Mouse (Mus musculus) heart, embryonic 13.5 days (tissue): ENCODE measurements around the gene Ncoa1. TPM values are rescaled to one million over a fixed set of nuclear protein-coding genes. Genes with fewer than 3 reads are reported as not detected.
A peak's percentile ranks its signal among the peaks of the same experiment; 100 is the strongest.
"Not testable (repeated sequence)": the region's sequence is repeated elsewhere in the genome, so short reads cannot be mapped to it uniquely, and the experiment has no call there.

ENCODE experiments used
- ATAC-seq: fragments of 200-750 bp; cut with Nextera tagmentation; 2 replicates; pipeline ENCODE4 v1.8.0; 2017; ENCODE audit warnings: moderate TSS enrichment; ENCODE audit not compliant: insufficient number of reproducible peaks, low FRiP score, low TSS enrichment; ENCODE audit errors: extremely low read depth
- H3K27ac ChIP-seq: fragments of 300-500 bp; sonication (generic); replicated peaks from 2 replicates; pipeline ENCODE4 v1.5.1; 2015; ENCODE audit warnings: moderate library complexity, mild to moderate bottlenecking, inconsistent platforms
- H3K27me3 ChIP-seq: fragments of 300-500 bp; sonication (generic); replicated peaks from 2 replicates; pipeline ENCODE4 v1.6.1; 2015; ENCODE audit warnings: mild to moderate bottlenecking, inconsistent platforms
- H3K36me3 ChIP-seq: fragments of 300-500 bp; sonication (generic); 2 replicates; pipeline ENCODE4 v1.6.1; 2015; ENCODE audit warnings: mild to moderate bottlenecking, inconsistent platforms
- H3K4me1 ChIP-seq: fragments of 300-500 bp; sonication (generic); 2 replicates; pipeline ENCODE4 v1.6.1; 2015; ENCODE audit warnings: inconsistent platforms
- H3K4me2 ChIP-seq: fragments of 300-500 bp; sonication (generic); 2 replicates; pipeline ENCODE4 v1.6.1; 2015; ENCODE audit warnings: inconsistent platforms, mild to moderate bottlenecking, moderate library complexity
- H3K4me3 ChIP-seq: fragments of 300-500 bp; sonication (generic); 2 replicates; pipeline ENCODE4 v1.5.1; 2015; ENCODE audit warnings: moderate library complexity, mild to moderate bottlenecking, inconsistent platforms
- H3K9ac ChIP-seq: fragments of 300-500 bp; sonication (generic); 2 replicates; pipeline ENCODE4 v1.6.1; 2015; ENCODE audit warnings: inconsistent platforms, mild to moderate bottlenecking, moderate library complexity
- H3K9me3 ChIP-seq: fragments of 300-500 bp; sonication (generic); 2 replicates; pipeline ENCODE4 v1.6.1; 2016; ENCODE audit warnings: inconsistent platforms
- WGBS: fragments of 180-500 bp; shearing (Covaris S2); methylation state at CpG from one replicate; pipeline ENCODE4 v1.1.7; 2015; ENCODE audit warnings: mixed read lengths; 5-methylcytosine and 5-hydroxymethylcytosine counted together
- polyA plus RNA-seq: library from polyadenylated mRNA; unstranded; fragments of >200 nt; fragmentation: Nextera tagmentation; extraction: Ambion mirVana; gene quantifications from 2 replicates; pipeline ENCODE4 v1.2.1, GENCODE M21; 2015

Ncoa1 gene
- polyA plus RNA-seq, 1 experiment from 2014 or later = 4.4 TPM

GRCm38 (mm10) chr12:4243805-4244204 is 233.2 kb downstream of the Ncoa1 start:
- 23% methylated on average over 2 of the region's 2 CpGs for WGBS
- H3K9me3 ChIP-seq = no peaks in the 10 kb centered on the region
- H3K27ac ChIP-seq = 0 out of 2 replicates have a peak overlapping the region, but pooled peaks have one; percentile 13
- H3K4me3 ChIP-seq = no peak overlapping the region
- H3K27me3 ChIP-seq = no peaks in the 10 kb centered on the region
- H3K4me2 ChIP-seq = no peak overlapping the region
- no peak overlapping the region for H3K9ac ChIP-seq
- peaks cover 14% of the 10 kb centered on the region for H3K36me3 ChIP-seq
- no peak for ATAC-seq
- peaks cover 21% of the 10 kb centered on the region for H3K4me1 ChIP-seq

DNA sequence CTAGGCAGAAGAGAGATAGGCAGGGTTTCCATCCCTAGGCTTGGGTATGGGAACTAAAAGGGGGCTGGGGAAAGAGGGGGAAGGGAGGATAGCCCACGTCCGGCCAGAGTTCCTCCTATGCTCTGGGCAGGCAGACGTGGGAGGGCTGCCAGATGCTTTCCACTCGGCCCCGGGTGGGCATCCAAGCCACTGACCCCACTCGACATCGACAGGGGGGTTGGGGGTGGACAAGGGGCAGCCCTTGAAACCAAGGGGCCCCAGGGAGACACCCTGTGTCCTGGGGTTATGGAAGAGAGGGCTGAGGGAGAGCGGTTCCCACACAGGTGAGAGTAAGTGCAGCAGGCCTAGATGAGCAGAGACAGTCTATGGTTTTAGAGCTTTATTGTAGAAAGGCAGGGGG is 236.7 kb downstream of the Ncoa1 start:
- not testable (repeated sequence) for H3K9me3 ChIP-seq, H3K27me3 ChIP-seq, H3K4me3 ChIP-seq, H3K9ac ChIP-seq, ATAC-seq, H3K4me2 ChIP-seq
- Histone ChIP-seq H3K4me1 (peaks cover 21% of the 10 kb centered on the region), H3K27ac (peak overlapping the region; percentile 46), H3K36me3 (peaks cover 34% of the 10 kb centered on the region)
- 60% methylated on average over 8 of the region's 8 CpGs for WGBS

DNA sequence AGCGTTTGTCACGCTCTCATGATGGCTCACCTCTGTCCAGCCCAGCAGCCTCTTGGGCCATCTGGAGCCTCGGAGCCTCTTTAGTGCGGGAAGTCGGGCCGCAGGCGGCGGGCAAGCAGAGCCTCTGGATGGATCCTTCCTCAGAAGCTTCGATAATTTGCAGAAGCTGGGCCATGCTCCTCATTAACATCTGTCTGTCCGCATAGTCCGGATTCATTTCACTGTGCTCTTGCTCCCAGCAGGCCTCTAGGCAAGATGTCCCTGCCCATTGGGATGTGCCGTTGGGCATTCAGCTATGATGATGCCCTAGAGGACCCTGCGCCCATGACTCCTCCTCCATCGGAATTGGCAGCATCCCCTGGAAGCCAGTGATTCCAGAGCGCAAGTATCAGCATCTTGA is 239.5 kb downstream of the Ncoa1 start:
- ATAC-seq = no peak
- Histone ChIP-seq H3K9ac (no peak overlapping the region), H3K9me3 (no peaks in the 10 kb centered on the region), H3K4me2 (no peak overlapping the region), H3K4me1 (peaks cover 27% of the 10 kb centered on the region), H3K27ac (no peak overlapping the region), H3K27me3 (no peaks in the 10 kb centered on the region), H3K4me3 (no peak overlapping the region), H3K36me3 (peaks cover 34% of the 10 kb centered on the region)
- WGBS = 89% methylated on average over 15 of the region's 15 CpGs

DNA sequence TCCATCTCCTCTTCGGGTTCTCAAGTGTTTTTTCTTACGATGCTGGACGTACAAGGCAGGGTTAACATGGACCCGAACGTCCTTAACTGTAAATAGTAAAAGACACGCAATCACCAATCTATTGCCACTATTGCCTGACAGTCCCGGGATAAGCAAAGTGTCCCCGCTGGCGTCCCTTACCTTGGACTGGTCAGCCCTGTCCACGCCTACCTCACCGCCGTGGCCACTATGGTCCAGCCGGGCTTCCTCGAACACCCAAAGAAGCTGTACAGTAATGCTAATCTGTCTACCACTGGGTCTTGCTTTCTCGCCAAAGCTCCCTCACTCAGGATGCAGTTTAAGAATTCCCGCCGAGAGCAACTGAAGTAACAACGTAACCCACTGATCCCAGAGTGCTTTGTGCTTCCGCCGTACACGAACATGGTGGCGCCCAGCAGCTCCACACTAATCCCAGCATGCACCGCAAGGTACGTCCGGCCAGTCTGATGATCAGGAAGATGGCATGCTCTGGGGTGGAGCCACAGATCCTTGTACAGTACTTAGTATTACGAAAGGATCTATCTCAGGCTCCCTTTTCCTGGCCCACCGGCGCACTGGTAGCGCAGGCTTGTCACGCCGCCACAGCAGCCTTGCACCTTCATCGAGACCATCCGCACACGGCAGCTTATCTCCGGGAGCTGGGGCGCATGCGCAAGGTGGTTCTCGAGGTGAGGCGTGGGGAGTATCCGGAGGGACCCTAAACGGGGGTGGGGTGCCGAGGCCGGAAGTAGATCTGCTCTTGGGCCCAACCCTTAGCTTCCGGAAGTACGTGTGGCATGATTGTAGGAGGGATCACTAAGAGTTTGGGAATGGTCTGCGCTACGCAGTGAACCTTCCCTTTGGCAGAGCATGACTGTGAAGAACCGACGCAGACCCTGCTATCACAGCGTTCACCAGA is 243.1 kb downstream of the Ncoa1 start, which contains the start of the genes Ptrhd1 and Cenpo:
Ptrhd1 (plus strand) TSS at position 456 of the 937 bp plus-strand sequence.
Cenpo (minus strand) TSS at position 723 of the 937 bp plus-strand sequence.
- WGBS = under 1% methylated on average over 50 of the region's 50 CpGs
- H3K36me3 ChIP-seq = peaks cover 54% of the 10 kb centered on the region
- H3K4me1 ChIP-seq = peaks cover 17% of the 10 kb centered on the region
- peak within 1 kb of the TSS; percentile 76 for H3K4me3 ChIP-seq
- H3K9me3 ChIP-seq = no peaks in the 10 kb centered on the region
- H3K9ac ChIP-seq = peak within 1 kb of the TSS; percentile 85
- H3K27ac ChIP-seq = peak within 1 kb of the TSS; percentile 94
- peak; percentile 88 for ATAC-seq
- peak within 1 kb of the TSS; percentile 78 for H3K4me2 ChIP-seq
- no peaks in the 10 kb centered on the region for H3K27me3 ChIP-seq

- Histone ChIP-seq H3K9ac (peak overlapping the region; percentile 85), H3K27me3 (no peaks in the 10 kb centered on the region), H3K9me3 (no peaks in the 10 kb centered on the region), H3K4me1 (peaks cover 17% of the 10 kb centered on the region), H3K4me2 (peak overlapping the region; percentile 78), H3K4me3 (peak overlapping the region; percentile 76), H3K36me3 (peaks cover 49% of the 10 kb centered on the region), H3K27ac (no peak overlapping the region)
- ATAC-seq = no peak
- WGBS = 51% methylated on average over 4 of the region's 4 CpGs
Observed at GRCm38 (mm10) chr12:4232777-4233176, 244.2 kb downstream of the Ncoa1 start.

- H3K4me3 ChIP-seq = no peak overlapping the region
- ATAC-seq = no peak
- H3K4me2 ChIP-seq = no peak overlapping the region
- H3K27ac ChIP-seq = no peak overlapping the region
- 89% methylated on average over 7 of the region's 7 CpGs for WGBS
- H3K9ac ChIP-seq = no peak overlapping the region
- H3K4me1 ChIP-seq = peaks cover 17% of the 10 kb centered on the region
- H3K36me3 ChIP-seq = peaks cover 59% of the 10 kb centered on the region
- no peaks in the 10 kb centered on the region for H3K27me3 ChIP-seq
- H3K9me3 ChIP-seq = no peaks in the 10 kb centered on the region
Observed at GRCm38 (mm10) chr12:4230156-4230555, 246.8 kb downstream of the Ncoa1 start.

DNA sequence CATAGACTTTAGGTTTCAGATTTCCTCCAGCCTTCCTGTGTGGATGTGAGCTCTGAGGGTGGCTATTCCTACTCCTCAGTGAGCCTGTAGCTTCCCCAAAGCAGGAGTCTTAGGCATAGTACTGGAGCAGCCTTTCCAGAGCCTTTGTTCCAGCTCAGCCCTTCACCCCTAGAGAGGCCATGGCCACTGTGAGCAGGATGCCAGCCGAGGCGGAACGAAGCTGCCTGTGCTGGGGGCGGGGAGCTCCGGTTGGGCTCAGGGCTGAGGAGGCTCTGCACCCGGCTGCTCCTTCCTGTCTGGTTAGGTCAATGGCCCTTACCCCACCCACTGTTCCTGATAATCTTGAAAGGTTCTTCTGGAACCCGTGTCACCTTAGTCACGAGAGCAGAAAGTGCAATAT is 264.1 kb downstream of the Ncoa1 start:
- WGBS = 65% methylated on average over 8 of the region's 8 CpGs
- H3K4me3 ChIP-seq = no peak overlapping the region
- no peak overlapping the region for H3K4me2 ChIP-seq
- no peak overlapping the region for H3K27ac ChIP-seq
- H3K36me3 ChIP-seq = peaks cover 89% of the 10 kb centered on the region
- no peak for ATAC-seq
- H3K4me1 ChIP-seq = peaks cover 8% of the 10 kb centered on the region; the same call in 1 of the 2 replicates
- no peaks in the 10 kb centered on the region for H3K27me3 ChIP-seq
- H3K9ac ChIP-seq = peak overlapping the region; percentile 44
- no peaks in the 10 kb centered on the region for H3K9me3 ChIP-seq

DNA sequence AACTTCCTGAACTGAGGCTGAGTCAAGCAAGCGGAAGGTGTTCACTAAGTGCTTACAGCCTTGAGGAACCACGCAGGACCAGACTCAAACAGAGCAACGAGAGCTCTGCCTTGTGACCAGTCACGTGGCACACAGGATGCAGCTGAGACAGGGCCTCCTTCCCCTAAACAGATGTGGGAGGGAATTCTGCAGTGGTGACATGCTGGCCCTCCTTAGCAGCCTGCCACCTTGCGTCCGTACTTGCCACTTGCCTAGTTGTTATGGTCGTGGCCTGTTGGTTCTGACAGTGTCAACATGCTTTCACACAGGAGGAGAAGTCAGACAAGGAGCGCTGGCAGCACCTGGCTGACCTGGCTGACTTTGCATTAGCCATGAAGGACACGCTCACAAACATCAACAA is 265.8 kb downstream of the Ncoa1 start:
- H3K9me3 ChIP-seq = no peaks in the 10 kb centered on the region
- no peaks in the 10 kb centered on the region for H3K27me3 ChIP-seq
- no peak overlapping the region for H3K9ac ChIP-seq
- peaks cover 92% of the 10 kb centered on the region for H3K36me3 ChIP-seq
- WGBS = 85% methylated on average over 9 of the region's 9 CpGs
- peaks cover 8% of the 10 kb centered on the region; the same call in 1 of the 2 replicates for H3K4me1 ChIP-seq
- no peak overlapping the region for H3K4me3 ChIP-seq
- no peak for ATAC-seq
- no peak overlapping the region for H3K4me2 ChIP-seq
- no peak overlapping the region for H3K27ac ChIP-seq

GRCm38 (mm10) chr12:4209196-4209595 is 267.8 kb downstream of the Ncoa1 start:
- no peaks in the 10 kb centered on the region for H3K9me3 ChIP-seq
- H3K4me1 ChIP-seq = peaks cover 8% of the 10 kb centered on the region; the same call in 1 of the 2 replicates
- H3K27me3 ChIP-seq = no peaks in the 10 kb centered on the region
- ATAC-seq = no peak
- peaks cover 90% of the 10 kb centered on the region for H3K36me3 ChIP-seq
- H3K27ac ChIP-seq = no peak overlapping the region
- H3K9ac ChIP-seq = no peak overlapping the region
- 90% methylated on average over 9 of the region's 9 CpGs for WGBS
- H3K4me2 ChIP-seq = no peak overlapping the region
- no peak overlapping the region for H3K4me3 ChIP-seq

DNA sequence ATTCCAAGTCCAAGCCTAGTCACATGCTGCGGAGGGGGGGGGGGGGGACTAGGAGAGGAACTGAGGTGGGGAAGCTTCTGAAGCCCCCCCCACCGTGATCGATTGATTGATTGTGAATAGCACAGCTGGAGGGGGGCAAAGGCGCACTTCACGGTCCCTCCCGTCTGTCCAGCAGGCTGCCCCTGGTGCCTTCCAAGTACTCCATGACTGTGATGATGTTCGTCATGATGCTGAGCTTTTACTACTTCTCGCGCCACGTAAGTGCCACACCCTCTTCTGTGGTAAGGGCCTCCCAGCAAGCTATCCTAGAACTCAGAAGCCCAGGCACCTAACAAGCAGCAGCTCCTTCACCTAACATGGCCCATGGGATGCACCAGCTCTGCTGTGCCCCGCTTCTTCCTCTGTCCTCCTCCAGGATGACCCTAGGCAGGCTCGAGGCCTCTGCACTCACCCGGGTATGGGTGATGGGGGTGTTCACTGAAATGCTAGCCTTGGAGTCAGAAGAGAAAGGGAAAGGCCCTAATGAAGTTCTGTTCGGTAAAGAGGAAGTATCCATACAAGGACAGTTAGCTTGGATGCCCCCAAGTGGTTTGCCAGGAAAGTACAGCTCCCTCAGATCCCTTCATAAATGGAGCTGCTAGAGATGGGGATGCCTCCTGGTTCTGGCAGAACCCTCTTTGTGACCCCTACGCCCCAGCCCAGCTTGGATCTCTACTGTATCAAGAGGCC is 268.4 kb downstream of the Ncoa1 start:
- H3K4me3 ChIP-seq = no peak overlapping the region
- WGBS = 79% methylated on average over 13 of the region's 15 CpGs
- no peaks in the 10 kb centered on the region for H3K9me3 ChIP-seq
- H3K4me1 ChIP-seq = peaks cover 8% of the 10 kb centered on the region; the same call in 1 of the 2 replicates
- H3K4me2 ChIP-seq = no peak overlapping the region
- no peak overlapping the region for H3K9ac ChIP-seq
- no peak for ATAC-seq
- no peaks in the 10 kb centered on the region for H3K27me3 ChIP-seq
- peaks cover 88% of the 10 kb centered on the region for H3K36me3 ChIP-seq
- H3K27ac ChIP-seq = no peak overlapping the region

DNA sequence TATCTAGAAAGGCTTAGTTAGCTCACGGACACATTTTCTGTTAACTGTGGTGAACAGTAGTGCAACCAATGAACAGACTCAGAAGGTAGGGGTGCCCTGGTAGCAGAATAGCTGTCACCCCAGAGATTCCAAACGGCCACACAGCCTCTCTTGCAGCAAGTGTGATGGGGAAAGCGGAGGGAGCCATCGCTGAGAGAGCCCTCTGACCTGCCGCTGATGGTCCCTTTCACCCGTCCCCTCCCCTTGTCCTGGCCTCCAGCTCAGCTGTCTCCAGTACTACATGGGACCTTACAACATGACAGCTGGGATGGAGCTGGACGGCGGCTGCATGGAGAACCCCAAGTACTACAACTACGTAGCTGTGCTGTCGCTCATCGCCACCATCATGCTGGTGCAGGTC is 270.9 kb downstream of the Ncoa1 start:
- no peak overlapping the region for H3K9ac ChIP-seq
- H3K4me3 ChIP-seq = no peak overlapping the region
- no peaks in the 10 kb centered on the region for H3K9me3 ChIP-seq
- H3K4me1 ChIP-seq = 0 out of 2 replicates have a peak, but pooled peaks cover 3% of the 10 kb centered on the region
- H3K27me3 ChIP-seq = no peaks in the 10 kb centered on the region
- H3K4me2 ChIP-seq = no peak overlapping the region
- no peak overlapping the region for H3K27ac ChIP-seq
- H3K36me3 ChIP-seq = peaks cover 76% of the 10 kb centered on the region
- 86% methylated on average over 11 of the region's 11 CpGs for WGBS
- ATAC-seq = no peak
